Comparison of ENCODE assay signal across 16 mouse cellular contexts in the genomic region with DNA sequence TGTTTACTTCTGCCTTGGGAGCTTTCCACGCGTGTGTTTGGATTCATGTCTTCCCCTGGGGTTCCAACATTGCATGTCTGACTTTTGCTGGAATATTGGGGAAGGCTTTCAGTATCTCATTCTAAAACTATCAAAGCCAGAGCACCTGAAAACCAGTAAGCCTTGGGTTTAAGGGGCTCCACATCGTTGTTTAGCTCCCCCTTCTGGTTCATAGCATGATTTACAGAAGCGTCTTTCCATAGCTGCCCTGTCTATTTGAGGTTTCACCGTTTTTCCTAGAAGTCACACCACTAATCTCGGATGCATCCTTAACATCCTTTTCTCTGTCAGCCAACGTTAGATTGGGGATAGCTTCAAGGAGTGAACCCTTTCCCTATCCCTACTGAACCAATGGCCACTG.
DNase-seq lines count a peak whose midpoint lies in the region; ATAC-seq and TF ChIP-seq lines count a peak whose summit lies in the region.
"Had no signal": no experiment of that assay in that cellular context is flagged by ENCODE, and none has a peak within 500 bp of the region (broad histone marks: within the 10 kb centered on the region; RNA-seq: fewer than 3 reads in every experiment).

No protein-coding gene starts in this region.

- no peaks in the 10 kb centered on the region for H3K27me3 ChIP-seq in kidney, embryonic 16.5 days (ENCODE audit: insufficient read depth, low read length)
- no peaks in the 10 kb centered on the region for H3K27me3 ChIP-seq in CH12.LX (replicated peaks)
- H3K27me3 ChIP-seq: forebrain, embryonic 13.5 days had no signal

- peak; percentile 11 for DNase-seq in embryo, embryonic 11 days
- DNase-seq in embryo, embryonic 10 days (ENCODE audit: low spot score) = no peak
- no peak for DNase-seq in kidney, postnatal 4 days
- peak; percentile 7 for DNase-seq in CH12.LX (ENCODE audit: extremely low read depth)
- DNase-seq in forelimb bud, embryonic 11.5 days (ENCODE audit: low read depth, low spot score) = peak; percentile 18
- no peak for DNase-seq in ovary, postnatal 36 days (ENCODE audit: low spot score)
- DNase-seq: cerebellum, postnatal 14 days; heart, adult 18-20 months; kidney, postnatal 25 days; thymus, postnatal 4 days had no signal

- in situ Hi-C loops in CH12.LX (cut with MboI; ENCODE audit: low pct_ligation_motif_present, low pct_unique_long_range_greater_than_20kb, low sequenced_read_pairs) = loop anchor here (25.0 kb wide), 1 partner anchor 314 kb away; no protein-coding TSS in a partner anchor

- 0 out of 2 replicates have a peak, but pooled peaks cover 3% of the 10 kb centered on the region for H3K4me1 ChIP-seq in kidney, embryonic 16.5 days (ENCODE audit: insufficient read depth, low read length)
- peaks cover 0 to 5% of the 10 kb centered on the region in 2 experiments; a peak in 2 of 4 replicates for H3K4me1 ChIP-seq in CH12.LX (ENCODE audit: control insufficient read depth in 1 of 2, insufficient read depth in 2 of 2)
- H3K4me1 ChIP-seq: forebrain, embryonic 13.5 days had no signal

- H3K4me3 ChIP-seq in kidney, embryonic 16.5 days (ENCODE audit: low read length) = no peak overlapping the region
- H3K4me3 ChIP-seq in CH12.LX (replicated peaks in 1 of 3; ENCODE audit: low read depth in 2 of 3, low read length in 2 of 3, poor library complexity in 1 of 3) = no peak overlapping the region
- H3K4me3 ChIP-seq: forebrain, embryonic 13.5 days had no signal

- H3K79me2 ChIP-seq in CH12.LX (replicated peaks; ENCODE audit: control insufficient read depth, extremely low read depth, insufficient read depth, poor library complexity, severe bottlenecking) = no peaks in the 10 kb centered on the region

- WGBS in kidney, embryonic 16.5 days = 63% methylated on average over 7 of the region's 7 CpGs

- no peaks in the 10 kb centered on the region for H3K9me3 ChIP-seq in kidney, embryonic 16.5 days (ENCODE audit: low read length)
- H3K9me3 ChIP-seq in CH12.LX (replicated peaks; ENCODE audit: low read length) = no peaks in the 10 kb centered on the region
- H3K9me3 ChIP-seq: forebrain, embryonic 13.5 days had no signal

- no peak for ATAC-seq in kidney, embryonic 16.5 days (ENCODE audit: low FRiP score, low TSS enrichment)
- ATAC-seq in erythroid progenitor cell, adult 5-6 weeks (replicated peaks; ENCODE audit: low FRiP score, poor library complexity, severe bottlenecking) = no peak
- ATAC-seq: CD4-positive, CD25-positive, alpha-beta regulatory T cell, adult 4 months; forebrain, embryonic 13.5 days had no signal

- no peak overlapping the region for H3K27ac ChIP-seq in kidney, embryonic 16.5 days (ENCODE audit: low read length)
- no peak overlapping the region for H3K27ac ChIP-seq in CH12.LX (ENCODE audit: insufficient read depth, low read depth)
- H3K27ac ChIP-seq: forebrain, embryonic 13.5 days; liver, embryonic 14.5 days had no signal

- TF ChIP-seq CTCF in CH12.LX (conservative IDR thresholded peaks at IDR 0.05 in 1 of 2, IDR thresholded peaks at IDR 0.05 in 1 of 2; ENCODE audit: low read depth in 2 of 2, low read length in 2 of 2) = peak; percentile 19 to 50; a peak in 3 of 4 replicates

- dilution Hi-C loops in CH12.LX (cut with MboI; ENCODE audit: extremely low pct_ligation_motif_present, extremely low pct_unique_long_range_greater_than_20kb, low sequenced_read_pairs) = no loop called here

- no peak for TF ChIP-seq POLR2A in CH12.LX (IDR thresholded peaks at IDR 0.05; ENCODE audit: low read depth, low read length)

- H3K4me2 ChIP-seq in kidney, embryonic 16.5 days (replicated peaks; ENCODE audit: low read depth, low read length) = peak overlapping the region; percentile 17
- H3K4me2 ChIP-seq in CH12.LX (ENCODE audit: insufficient read depth, low read depth, poor library complexity, severe bottlenecking) = no peak overlapping the region
- H3K4me2 ChIP-seq: forebrain, embryonic 13.5 days; midbrain, embryonic 11.5 days had no signal

- no peak overlapping the region for H3K9ac ChIP-seq in kidney, embryonic 16.5 days (replicated peaks; ENCODE audit: low read length)
- no peak overlapping the region for H3K9ac ChIP-seq in CH12.LX (ENCODE audit: insufficient read depth, low read depth)
- H3K9ac ChIP-seq: forebrain, embryonic 13.5 days; liver, embryonic 14.5 days had no signal

- TF ChIP-seq RAD21 in CH12.LX (IDR thresholded peaks at IDR 0.05; ENCODE audit: low read depth, low read length) = no peak

- no peak for TF ChIP-seq EP300 in CH12.LX (IDR thresholded peaks at IDR 0.05; ENCODE audit: low read length)

- H3K36me3 ChIP-seq in kidney, embryonic 16.5 days (ENCODE audit: insufficient read depth, low read length) = no peaks in the 10 kb centered on the region
- no peaks in the 10 kb centered on the region for H3K36me3 ChIP-seq in CH12.LX (replicated peaks in 1 of 2; ENCODE audit: control insufficient read depth in 1 of 2, insufficient read depth in 1 of 2, low read length in 1 of 2)

TF ChIP-seq in CH12.LX, 34 proteins besides CTCF, POLR2A, EP300 and RAD21:
- TF ChIP-seq E2F4 (IDR thresholded peaks at IDR 0.05; ENCODE audit: insufficient replicate concordance, low read depth, low read length) (no peak), ELF1 (IDR thresholded peaks at IDR 0.05; ENCODE audit: low read depth, low read length) (no peak), GABPA (IDR thresholded peaks at IDR 0.05; ENCODE audit: insufficient replicate concordance, low read depth, low read length) (no peak), SMC3 (IDR thresholded peaks at IDR 0.05; ENCODE audit: low read depth, low read length) (no peak), ZMIZ1 (IDR thresholded peaks at IDR 0.05; ENCODE audit: low read depth, low read length) (no peak), MYC (IDR thresholded peaks at IDR 0.05; ENCODE audit: low read depth, low read length) (no peak)

Comparison
In these comparisons a context has a peak if more than half of its experiments do, and no peak if none do; other contexts are left out.
1. DNase-seq: peak in embryo, embryonic 11 days (single experiment), CH12.LX (single experiment) and forelimb bud, embryonic 11.5 days (single experiment); none in embryo, embryonic 10 days (single experiment), kidney, postnatal 4 days (0 of 2) and ovary, postnatal 36 days (single experiment).